Mouse (Mus musculus): ENCODE data around the gene Wdtc1.

- TF ChIP-seq POLR2A (IDR thresholded peaks at IDR 0.05; ENCODE audit: borderline replicate concordance, extremely low read depth, insufficient read depth, insufficient read length, poor library complexity, severe bottlenecking) (no peak), CTCF (IDR thresholded peaks at IDR 0.05; ENCODE audit: borderline replicate concordance, extremely low read depth, insufficient read depth, insufficient read length) (no peak)
Measured at GRCm38 (mm10) chr4:133378236-133379045, 25.2 kb upstream of the Wdtc1 start.

All from brain, embryonic 14.5 days (tissue).